Mouse (Mus musculus): ENCODE measurements around the gene Lamtor3.
A peak's percentile ranks its signal among the peaks of the same experiment; 100 is the strongest.
"Not testable (repeated sequence)": the region's sequence is repeated elsewhere in the genome, so short reads cannot be mapped to it uniquely, and the experiment has no call there.

Lamtor3 gene

GRCm38 (mm10) chr3:137918172-137918931, at the start of gene Lamtor3:
Gene Lamtor3, plus strand, starts transcription at chr3:137918506.
- DNase-seq (ENCODE audit: low spot score) = peak; percentile 74

- DNase-seq (ENCODE audit: low spot score) = no peak
Measured at GRCm38 (mm10) chr3:137869395-137869794, 48.9 kb upstream of the Lamtor3 start.

DNA sequence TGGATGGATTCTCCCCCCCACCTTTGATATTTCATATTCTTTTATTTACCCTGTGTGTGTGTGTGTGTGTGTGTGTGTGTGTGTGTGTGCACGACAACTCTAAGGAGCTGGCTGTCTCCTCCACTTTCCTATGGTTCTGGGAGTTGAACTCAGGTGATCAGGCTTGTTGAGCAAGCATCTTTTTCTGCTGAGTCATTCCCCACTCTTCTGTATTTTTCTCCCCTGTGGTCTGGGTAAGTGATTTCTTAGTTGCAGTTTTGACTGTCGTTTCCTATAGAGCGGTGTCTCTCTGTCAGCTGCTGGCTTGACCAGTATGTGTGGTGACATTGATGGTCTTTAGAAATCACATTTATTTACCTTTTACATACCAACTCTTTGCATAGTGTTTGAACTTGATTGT, 39.0 kb upstream of the Lamtor3 start:
- DNase-seq (ENCODE audit: low spot score) = no peak

- DNase-seq (ENCODE audit: low spot score) = no peak
Measured at GRCm38 (mm10) chr3:137880109-137880748, 38.1 kb upstream of the Lamtor3 start.

DNA sequence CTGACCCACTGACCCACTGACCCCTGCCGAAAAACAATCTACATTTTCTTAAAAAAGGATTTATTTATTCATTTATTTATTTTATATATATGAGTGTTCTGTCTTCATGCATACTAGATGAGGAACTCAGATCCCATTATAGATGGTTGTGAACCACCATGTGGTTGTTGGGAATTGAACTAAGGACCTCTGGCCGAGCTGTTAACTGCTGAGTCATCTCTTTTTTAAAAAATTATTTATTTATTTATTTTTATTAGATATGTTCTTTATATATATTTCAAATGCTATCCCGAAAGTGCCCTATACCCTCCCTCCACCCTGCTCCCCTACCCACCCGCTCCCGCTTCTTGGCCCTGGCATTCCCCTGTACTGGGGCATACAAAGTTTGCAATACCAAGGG, 37.2 kb upstream of the Lamtor3 start:
- DNase-seq (ENCODE audit: low spot score) = no peak

- no peak for DNase-seq (ENCODE audit: low spot score)
Measured at GRCm38 (mm10) chr3:137887961-137888360, 30.3 kb upstream of the Lamtor3 start.

GRCm38 (mm10) chr3:137891089-137891488, 27.2 kb upstream of the Lamtor3 start:
- DNase-seq (ENCODE audit: low spot score) = no peak

- DNase-seq (ENCODE audit: low spot score) = no peak
Measured at GRCm38 (mm10) chr3:137892118-137892517, 26.2 kb upstream of the Lamtor3 start.

GRCm38 (mm10) chr3:137893789-137894188, 24.5 kb upstream of the Lamtor3 start:
- DNase-seq (ENCODE audit: low spot score) = no peak

GRCm38 (mm10) chr3:137895196-137895595, 23.1 kb upstream of the Lamtor3 start:
- no peak for DNase-seq (ENCODE audit: low spot score)

GRCm38 (mm10) chr3:137896386-137896785, 21.9 kb upstream of the Lamtor3 start:
- no peak for DNase-seq (ENCODE audit: low spot score)

- DNase-seq (ENCODE audit: low spot score) = no peak
Measured at GRCm38 (mm10) chr3:137896867-137897266, 21.4 kb upstream of the Lamtor3 start.

GRCm38 (mm10) chr3:137897685-137898084, 20.6 kb upstream of the Lamtor3 start:
- DNase-seq (ENCODE audit: low spot score) = no peak

- no peak for DNase-seq (ENCODE audit: low spot score)
Measured at GRCm38 (mm10) chr3:137900149-137900548, 18.2 kb upstream of the Lamtor3 start.

DNA sequence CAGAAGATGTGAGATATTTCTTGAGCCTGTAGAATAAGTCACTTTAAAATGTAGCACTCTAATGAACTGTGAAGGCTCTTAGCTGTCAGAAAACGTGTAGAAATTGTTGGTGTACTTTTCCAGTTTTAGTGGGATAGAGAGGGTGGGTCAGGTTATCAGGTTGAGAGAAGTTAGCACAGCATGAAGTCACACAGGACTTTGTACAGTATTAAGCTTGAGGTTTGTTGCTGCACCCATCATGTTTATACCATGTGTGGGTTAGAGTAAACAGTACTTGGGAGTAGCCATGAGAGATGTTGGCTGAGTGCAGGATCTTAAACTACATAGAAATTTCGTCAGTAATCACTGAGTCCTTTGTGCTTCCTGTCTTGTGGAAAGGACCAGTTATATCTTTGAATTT, 5.2 kb upstream of the Lamtor3 start:
- no peak for DNase-seq (ENCODE audit: low spot score)

DNA sequence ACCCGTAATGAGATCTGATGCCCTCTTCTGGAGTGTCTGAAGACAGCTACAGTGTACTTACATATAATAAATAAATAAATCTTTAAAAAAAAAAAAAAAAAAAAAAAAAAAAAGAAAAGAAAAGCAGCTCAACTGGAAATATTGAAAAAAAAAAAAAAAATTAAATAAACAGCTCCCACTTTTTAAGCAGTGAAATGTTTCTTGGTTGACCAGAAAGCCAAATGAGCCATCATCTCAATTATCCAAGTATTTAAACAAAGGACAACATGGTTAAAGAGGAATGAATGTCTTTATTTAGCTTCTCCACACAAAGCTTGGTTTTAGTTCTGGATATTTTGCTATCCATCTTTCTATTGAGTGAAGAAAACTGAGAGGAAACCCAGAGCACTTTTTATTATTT, 3.7 kb upstream of the Lamtor3 start:
- DNase-seq (ENCODE audit: low spot score) = not testable (repeated sequence)

- no peak for DNase-seq (ENCODE audit: low spot score)
Measured at GRCm38 (mm10) chr3:137917694-137918171, 573 bp upstream of the Lamtor3 start.

DNA sequence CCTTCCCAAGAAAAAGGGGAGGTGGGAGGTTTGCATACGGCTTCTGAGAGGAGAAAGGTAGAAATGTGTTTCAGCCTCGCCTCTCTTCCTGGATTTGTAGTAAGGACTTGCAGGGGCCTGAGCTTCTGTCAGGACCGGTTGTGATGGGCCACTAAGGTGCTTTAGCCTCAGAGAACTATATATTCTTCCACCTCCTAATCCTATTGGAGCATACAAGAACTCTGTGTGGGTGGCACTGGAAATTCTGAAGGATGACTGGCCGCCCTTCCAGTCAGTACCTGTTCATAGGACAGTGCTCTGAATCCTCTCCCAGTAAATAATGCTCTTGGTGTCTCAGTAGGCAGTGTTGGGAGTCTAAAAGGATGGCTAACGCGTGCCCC, 616 bp downstream of the Lamtor3 start:
- DNase-seq (ENCODE audit: low spot score) = no peak

DNA sequence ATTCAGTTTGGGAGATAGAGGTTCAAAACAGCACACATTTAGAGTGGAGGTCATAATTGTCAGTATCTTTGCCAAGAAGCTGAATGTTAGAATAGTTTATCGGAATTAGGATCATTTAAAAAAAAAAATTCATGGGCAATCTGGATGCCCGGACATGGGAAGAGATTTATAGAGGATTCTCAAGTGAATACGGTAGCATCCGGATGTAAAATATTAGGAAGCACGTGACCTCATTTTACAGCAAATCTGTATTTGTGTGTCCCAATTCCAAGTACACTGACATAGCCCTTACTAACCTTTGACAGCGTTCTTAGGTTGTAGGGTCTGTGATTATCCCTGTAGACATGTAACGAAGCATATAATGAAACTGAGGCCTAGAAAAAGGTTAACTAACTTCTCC, 1.1 kb downstream of the Lamtor3 start:
- no peak for DNase-seq (ENCODE audit: low spot score)

DNA sequence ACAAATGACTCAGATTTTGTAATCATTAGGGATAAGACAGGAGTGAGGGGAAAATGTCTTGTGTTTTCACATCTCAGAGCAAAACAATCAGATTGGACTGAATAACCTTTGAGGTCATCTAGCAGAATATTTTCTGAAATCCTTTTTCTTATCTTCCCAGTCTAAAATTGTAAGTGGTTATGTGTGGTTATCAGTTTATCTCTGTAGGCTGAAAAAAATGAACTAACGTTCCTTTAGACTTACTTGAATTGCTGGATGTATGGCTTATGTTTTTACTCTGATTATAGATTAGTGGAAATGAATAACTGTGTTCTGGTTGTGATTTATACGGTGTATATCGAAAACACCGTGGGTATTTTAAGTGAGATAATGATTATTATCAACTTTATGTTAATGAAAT, 2.3 kb downstream of the Lamtor3 start:
- no peak for DNase-seq (ENCODE audit: low spot score)

DNA sequence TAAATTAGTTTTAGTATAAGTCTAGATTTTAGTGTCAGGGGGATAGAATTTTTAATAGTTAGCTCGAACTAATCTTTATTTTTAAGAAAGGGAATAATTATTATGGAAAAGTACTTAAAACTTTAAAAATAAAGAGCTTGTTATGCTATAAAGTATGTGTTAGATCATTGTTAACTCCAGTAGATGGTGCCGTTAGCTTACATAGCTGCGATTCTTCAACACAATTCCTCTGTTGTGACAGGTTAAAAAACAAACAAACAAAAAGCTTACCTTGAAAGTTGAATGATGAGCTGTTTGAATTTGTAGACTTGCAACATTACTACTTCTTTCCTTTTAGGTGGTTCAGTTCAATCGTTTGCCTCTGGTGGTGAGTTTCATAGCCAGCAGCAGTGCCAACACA, 8.7 kb downstream of the Lamtor3 start:
- no peak for DNase-seq (ENCODE audit: low spot score)

DNA sequence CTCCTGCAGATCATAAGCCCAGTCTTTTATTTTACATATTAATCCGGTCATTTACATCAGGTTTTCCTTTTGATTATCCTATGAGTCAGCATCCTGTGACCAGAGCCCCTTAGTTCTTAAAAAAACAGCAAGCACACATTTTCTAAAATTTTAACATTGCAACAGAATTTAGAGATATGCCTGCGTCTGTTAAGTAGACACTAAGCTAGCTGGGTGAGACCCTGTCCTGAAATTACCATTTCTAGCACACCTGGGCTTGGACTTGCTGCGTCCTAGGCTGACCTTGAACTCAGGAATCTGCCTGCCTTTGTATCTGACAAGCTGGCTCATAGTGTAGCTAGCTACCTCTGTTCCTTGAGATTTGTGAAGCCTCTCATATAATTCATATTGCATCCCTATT, 11.6 kb downstream of the Lamtor3 start:
- DNase-seq (ENCODE audit: low spot score) = no peak

GRCm38 (mm10) chr3:137932748-137933147, 14.4 kb downstream of the Lamtor3 start:
- DNase-seq (ENCODE audit: low spot score) = no peak

GRCm38 (mm10) chr3:137933986-137934385, 15.7 kb downstream of the Lamtor3 start:
- DNase-seq (ENCODE audit: low spot score) = no peak

All from spleen, adult 12 weeks (tissue).